Mouse (Mus musculus): ENCODE results near the gene Ift52.

DNA sequence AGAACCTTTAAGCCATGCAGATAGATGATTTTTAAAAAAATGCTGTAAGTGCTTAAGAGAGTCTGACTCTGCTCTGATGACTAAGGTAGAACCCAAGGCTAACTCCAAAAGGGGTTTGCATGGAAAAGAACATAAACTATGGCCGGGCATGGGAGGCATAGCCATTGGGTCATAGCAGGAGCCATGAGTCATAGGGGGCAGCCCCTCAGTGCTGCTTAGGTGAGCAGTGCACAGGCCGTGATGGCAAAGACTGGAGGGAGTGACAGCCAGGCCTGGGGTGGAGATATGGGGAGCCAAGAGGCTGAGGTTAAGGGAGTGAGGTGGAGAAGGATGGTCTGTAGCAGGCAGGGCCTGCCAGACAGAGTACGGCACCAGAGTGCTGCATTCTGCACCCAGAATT lies 48.1 kb upstream of the Ift52 start:
- TF ChIP-seq CTCF (IDR thresholded peaks at IDR 0.05): no peak
- TF ChIP-seq POLR2A (IDR thresholded peaks at IDR 0.05; ENCODE audit: insufficient read depth, low read depth, low read length): no peak

All from heart, adult 2 months (tissue).